Mouse (Mus musculus): ENCODE measurements around the gene Kat6b.
A peak's percentile ranks its signal among the peaks of the same experiment; 100 is the strongest.

The Kat6b gene

GRCm38 (mm10) chr14:21706759-21707571 lies 225.7 kb downstream of the Kat6b start:
- no peak for DNase-seq (ENCODE audit: low spot score)

GRCm38 (mm10) chr14:21709545-21709944 lies 228.3 kb downstream of the Kat6b start:
- DNase-seq (ENCODE audit: low spot score) = no peak

GRCm38 (mm10) chr14:21711231-21711630 lies 230.0 kb downstream of the Kat6b start:
- no peak for DNase-seq (ENCODE audit: low spot score)

DNA sequence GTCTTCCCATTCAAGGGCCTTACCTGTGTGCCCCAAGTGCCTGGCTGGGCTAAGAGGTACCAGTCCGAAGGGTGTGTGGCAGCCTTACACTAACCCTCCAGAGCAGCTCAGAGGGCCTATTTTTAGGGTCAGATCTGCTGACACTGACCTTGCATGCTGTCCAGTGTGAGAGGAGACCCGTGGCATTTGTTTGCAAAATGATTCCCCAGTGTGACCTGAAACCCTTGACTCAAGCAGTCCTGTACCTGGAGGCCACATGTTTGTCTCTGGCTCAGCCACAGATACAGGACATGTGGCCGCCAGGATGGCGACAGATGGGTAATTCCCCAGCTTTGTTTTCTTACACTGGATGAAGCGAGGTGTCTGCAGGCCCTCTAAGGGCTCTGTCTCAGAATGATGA lies 233.3 kb downstream of the Kat6b start, which contains the start of gene Dupd1:
Gene Dupd1, minus strand, starts transcription at position 91 of the 400 bp plus-strand sequence.
- no peak for DNase-seq (ENCODE audit: low spot score)

DNA sequence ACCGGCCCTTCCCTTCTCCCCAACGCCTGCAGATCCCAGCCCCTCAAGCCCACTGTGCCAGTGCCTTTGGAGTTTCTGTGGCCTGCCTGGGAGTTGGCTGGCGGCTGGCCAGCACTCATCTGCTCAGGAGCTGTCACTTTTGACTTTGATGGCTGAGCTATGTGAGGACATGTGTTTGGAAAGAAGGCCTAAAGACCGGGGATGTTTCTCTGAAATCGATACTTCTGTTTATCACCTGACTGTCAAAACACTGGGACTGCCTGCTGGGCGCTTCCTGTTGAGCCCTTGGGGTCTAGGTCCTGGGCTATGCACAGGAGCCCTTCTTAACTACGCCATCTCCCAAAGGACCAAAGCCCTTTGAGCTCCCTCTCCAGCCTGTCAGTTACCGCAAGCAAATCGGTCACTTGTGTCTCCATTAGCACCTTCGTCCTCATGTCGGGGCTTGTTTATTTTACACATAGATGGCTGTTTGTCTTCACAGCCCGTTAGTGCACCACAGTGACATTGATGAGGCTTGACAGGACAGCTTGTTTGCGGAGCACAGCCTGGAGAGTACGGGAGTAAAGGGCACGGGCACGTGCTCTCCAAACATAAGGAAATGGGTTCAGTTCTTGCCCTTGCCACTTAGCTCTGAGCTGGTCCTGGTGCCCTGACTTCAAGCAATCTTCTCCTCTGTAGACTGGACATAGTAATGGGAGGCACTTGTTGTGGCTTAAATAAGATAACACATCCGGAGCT lies 238.6 kb downstream of the Kat6b start:
- DNase-seq (ENCODE audit: low spot score) = peak; percentile 74

GRCm38 (mm10) chr14:21720430-21721205 lies 239.4 kb downstream of the Kat6b start:
- peak; percentile 18 for DNase-seq (ENCODE audit: low spot score)

All from retina, embryonic 14.5 days (tissue).